Mouse (Mus musculus) lung, postnatal 0 days (tissue): ENCODE results near the gene Tcf7l2.

Experiments
- CTCF ChIP-seq: IDR thresholded peaks from 2 replicates; pipeline ENCODE4 v1.5.1; 2016; ENCODE audit warnings: antibody characterized with exemption, mild to moderate bottlenecking
- EP300 ChIP-seq: IDR thresholded peaks from 2 replicates; pipeline ENCODE4 v1.6.1; 2016; ENCODE audit warnings: antibody characterized with exemption, mild to moderate bottlenecking, control low read depth

DNA sequence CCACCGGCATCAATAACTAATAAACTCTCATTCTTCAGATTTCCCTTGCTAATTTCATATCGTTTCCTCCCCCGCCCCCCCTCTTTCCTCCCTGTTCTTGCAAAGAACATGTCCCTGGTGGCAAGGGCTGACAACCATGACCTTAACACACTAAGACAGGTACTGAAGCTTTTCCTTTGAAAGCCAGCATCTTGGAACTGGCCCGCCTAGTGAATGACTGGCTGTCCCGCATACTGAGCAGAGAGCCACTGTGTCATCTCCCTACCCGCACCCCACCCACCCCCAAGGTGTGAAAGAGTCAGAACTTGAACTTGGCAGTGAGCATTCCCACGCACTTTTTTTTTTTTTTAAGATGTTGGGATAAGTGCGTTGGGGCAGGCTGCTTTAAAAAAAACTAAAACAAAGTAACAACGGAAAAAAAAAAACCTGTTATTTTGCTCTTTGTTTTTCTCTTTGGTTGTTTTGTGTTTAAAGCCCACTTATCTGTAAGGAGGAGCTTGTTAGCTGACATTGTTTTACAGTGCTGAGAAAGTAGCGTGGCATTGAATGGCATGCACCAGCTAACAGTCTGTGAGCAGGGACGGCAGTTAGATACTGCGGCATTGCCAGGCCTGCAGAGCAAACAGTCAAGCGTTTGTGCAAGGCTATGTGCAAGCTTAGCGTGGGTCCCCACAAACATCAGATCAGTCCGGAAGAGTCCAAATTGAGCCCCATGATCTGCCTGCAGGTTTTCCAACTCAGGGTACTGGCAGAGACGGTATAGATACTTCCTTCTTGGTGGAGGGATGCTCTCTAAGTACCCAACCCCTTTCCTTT, 185.4 kb downstream of the Tcf7l2 start:
- TF ChIP-seq CTCF: no peak
- TF ChIP-seq EP300: no peak
